Mouse (Mus musculus) thymus, postnatal 10 days (tissue): ENCODE data around the gene Dok3.

Experiments
- DNase-seq, 2 experiments: peaks; one replicate each; pipeline ENCODE4 v3.0.0; 2021; ENCODE audit warnings: low spot score in 2 of 2

The Dok3 gene

DNA sequence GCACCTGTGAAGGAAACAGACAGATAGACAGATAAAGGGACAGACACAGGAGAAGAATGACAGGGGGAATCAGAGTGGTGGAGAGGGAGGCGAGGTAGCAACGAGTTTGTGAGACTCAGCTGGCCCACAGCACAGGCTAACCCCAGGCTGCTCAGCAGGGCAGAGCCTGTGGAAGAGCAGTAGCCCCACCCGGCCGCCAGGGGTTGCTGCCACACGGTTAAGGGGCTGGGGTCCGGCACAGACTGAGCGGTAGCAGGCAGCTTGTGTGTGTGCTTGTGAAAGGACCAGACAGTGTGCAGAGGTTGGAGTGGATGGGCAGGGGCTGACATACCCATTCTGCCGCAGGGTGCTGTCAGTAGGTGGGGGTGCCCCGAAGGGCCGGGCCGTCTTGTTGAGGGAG is 21.2 kb downstream of the Dok3 start:
- DNase-seq = no peak

GRCm38 (mm10) chr13:55506697-55507096 is 22.4 kb downstream of the Dok3 start:
- DNase-seq = no peak

- DNase-seq = no peak
Observed at GRCm38 (mm10) chr13:55505810-55506209, 23.3 kb downstream of the Dok3 start.

GRCm38 (mm10) chr13:55504390-55504789 is 24.7 kb downstream of the Dok3 start:
- DNase-seq = no peak

- DNase-seq = no peak
Observed at GRCm38 (mm10) chr13:55502405-55502804, 26.7 kb downstream of the Dok3 start.

GRCm38 (mm10) chr13:55500575-55500974 is 28.5 kb downstream of the Dok3 start:
- no peak for DNase-seq

DNA sequence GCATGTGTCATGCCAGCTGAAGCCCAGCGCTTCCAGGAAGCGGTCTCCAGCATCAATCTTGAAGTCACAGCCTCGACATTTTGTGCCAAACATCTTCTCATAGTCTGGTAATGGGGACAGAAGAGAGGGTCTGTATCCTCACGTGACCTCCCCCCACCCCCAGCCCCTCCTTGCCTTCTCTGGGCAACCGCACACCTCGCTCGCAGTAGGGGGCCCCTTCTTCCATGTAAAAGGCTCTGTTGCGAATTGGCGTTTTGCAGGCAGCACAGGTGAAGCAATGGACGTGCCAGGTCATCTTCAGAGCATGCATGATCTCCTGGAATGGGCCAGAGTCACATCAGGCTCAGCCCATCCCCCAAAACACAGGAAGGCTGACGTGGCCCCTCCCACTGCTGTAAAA is 30.2 kb downstream of the Dok3 start:
- no peak for DNase-seq

DNA sequence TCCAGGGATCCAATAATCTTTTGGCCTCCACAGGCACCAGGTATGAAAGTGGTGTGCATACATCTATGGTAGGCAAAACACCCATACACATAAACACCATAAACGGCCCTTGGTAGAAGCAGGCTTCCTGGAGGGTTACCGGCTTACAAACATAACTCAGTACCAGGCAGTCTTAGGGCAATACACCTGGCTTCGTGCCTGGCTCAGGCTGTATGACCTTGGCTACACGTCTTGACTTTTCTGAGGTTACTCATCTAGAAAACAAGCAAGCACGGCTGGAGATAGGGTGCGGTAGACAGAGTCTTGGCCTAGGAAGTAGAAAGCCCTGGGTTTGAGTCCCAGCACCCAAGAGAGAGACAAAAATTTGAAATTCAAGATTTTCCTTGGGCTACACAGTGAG is 32.4 kb downstream of the Dok3 start:
- DNase-seq = no peak

DNA sequence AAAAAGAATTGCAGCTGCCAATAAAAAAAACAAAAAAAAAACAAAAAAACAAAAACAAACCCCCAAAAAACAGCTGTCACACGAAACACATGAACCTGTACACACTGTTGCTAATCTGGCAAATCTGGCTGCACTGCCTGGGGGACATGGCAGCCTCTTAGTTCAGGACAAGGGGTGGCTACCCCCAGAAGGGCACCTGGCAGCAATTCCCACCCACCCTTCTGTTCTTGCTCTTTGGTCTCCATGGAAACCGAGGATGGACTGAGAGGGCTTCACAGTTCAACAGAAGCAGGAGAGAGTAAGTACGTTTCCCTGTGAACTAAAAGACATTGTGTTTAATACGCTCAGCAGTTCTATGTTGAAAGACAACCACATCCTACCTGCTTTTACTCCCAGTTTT is 33.4 kb downstream of the Dok3 start:
- no peak for DNase-seq

DNA sequence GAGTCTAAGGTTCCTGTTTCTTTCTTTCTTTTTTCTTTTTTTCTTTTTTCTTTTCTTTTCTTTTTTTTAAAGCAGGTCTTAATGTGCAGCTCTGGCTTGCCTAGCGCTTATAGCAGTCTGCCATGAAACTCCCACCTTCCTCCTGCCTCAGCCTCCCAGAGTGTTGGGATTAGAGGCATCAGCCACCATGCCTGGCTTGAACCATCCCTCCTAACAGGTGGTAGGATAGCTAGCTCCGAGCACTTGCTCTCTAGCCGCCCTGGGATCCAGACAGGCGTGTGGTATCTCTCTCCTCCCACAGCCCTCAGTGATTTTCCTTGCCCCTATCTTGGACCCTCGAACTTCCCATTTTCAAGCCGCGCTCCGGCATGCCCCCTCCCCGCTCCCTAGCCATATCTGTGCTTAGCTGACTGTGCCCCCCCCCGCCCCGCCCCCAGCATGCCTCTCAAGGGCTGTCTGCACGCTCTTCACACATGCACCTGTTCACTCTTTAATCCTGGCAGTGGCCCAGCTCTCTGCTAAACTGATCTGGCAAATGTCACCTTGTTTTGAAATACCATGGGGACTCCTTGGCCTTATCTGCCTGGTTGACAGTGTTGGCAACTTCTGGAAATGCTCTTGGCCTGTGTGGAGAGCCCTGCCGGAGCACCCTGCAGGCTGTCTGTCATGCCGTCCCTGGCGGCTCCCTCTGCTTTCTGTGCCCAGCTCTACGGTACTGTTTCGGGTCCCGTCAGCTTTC is 34.0 kb downstream of the Dok3 start:
- no peak for DNase-seq

- DNase-seq = no peak
Observed at GRCm38 (mm10) chr13:55494257-55494656, 34.8 kb downstream of the Dok3 start.

- DNase-seq = no peak
Observed at GRCm38 (mm10) chr13:55487578-55488498, 41.3 kb downstream of the Dok3 start, which contains the start of gene Dbn1. TSS of gene Dbn1 (minus strand) at chr13:55488111.

DNA sequence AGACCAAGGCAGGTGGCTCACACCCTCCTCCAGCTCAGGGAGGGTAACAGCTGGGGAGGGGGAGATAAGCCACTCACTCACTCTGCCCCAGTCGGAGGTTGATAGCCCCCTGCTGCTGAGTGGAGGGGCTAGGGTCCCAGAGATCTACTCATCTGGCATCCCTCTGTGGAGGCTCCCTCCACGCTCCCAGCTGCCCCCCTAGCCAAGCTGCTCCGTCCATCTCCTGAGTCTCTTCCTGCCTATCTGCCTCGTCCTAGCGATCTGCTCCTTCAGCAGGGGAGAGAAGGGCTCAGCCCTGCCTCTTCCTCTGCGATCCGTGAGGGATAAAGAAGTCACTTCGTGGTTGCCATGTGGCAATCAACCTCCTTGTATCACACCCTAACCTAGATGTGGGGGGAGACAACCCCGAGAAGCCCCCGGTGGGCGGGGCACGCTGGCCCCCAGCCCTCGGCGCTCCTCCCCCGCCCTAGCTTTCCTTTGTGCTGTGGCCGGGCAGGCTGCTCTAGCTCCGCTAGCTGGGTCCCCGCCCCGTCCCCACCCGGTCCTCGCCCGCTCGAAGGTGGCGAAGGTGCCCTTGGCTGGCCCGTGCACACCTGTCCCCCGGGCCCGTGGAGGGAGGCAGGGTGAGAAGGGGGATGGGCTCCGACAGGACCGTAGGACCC is 42.0 kb downstream of the Dok3 start:
- DNase-seq = no peak

- no peak for DNase-seq
Observed at GRCm38 (mm10) chr13:55486029-55486794, 42.9 kb downstream of the Dok3 start.

- peak in 1 of 2 experiments; percentile 51 for DNase-seq
Observed at GRCm38 (mm10) chr13:55484520-55485088, 44.5 kb downstream of the Dok3 start.

- no peak for DNase-seq
Observed at GRCm38 (mm10) chr13:55483593-55483992, 45.5 kb downstream of the Dok3 start.

- no peak for DNase-seq
Observed at GRCm38 (mm10) chr13:55483071-55483470, 46.0 kb downstream of the Dok3 start.

GRCm38 (mm10) chr13:55482542-55482941 is 46.6 kb downstream of the Dok3 start:
- no peak for DNase-seq

- DNase-seq = no peak
Observed at GRCm38 (mm10) chr13:55479929-55480328, 49.2 kb downstream of the Dok3 start.

DNA sequence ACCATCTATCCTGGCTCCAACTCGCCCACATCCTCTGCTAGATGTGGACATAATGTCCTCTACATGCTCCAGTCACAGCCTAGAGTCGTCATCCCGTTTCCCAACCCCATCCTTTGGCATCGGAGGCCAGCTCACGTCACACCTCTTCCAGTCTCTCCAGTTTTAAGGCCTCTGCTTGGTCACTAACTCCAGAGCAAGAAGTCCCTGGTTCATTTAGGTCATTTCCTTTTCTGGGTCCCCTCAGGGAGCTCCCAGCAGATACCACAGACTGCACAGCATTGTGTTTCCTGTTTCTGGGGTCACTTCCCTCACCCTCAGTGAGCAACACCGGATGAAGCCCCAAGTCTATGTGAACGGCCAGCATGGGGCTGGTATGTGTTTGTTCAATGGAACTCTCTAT is 50.1 kb downstream of the Dok3 start:
- no peak for DNase-seq

GRCm38 (mm10) chr13:55478036-55478435 is 51.1 kb downstream of the Dok3 start:
- DNase-seq = no peak
